Mouse (Mus musculus): Measurements from ENCODE around the gene Plekhf1. TPM values are rescaled to one million over a fixed set of nuclear protein-coding genes. Genes with fewer than 3 reads are reported as not detected.

Plekhf1 gene
- polyA plus RNA-seq, 1 experiment from 2014 or later = 0.37 TPM

- Histone ChIP-seq H3K9me3 (ENCODE audit: control insufficient read depth, low read length) (no peaks in the 10 kb centered on the region), H3K27ac (replicated peaks; ENCODE audit: low read depth, low read length) (no peak overlapping the region), H3K36me3 (ENCODE audit: control insufficient read depth, insufficient read depth, low read length) (0 out of 2 replicates have a peak, but pooled peaks cover 5% of the 10 kb centered on the region), H3K4me1 (ENCODE audit: control insufficient read depth, insufficient read depth, low read length) (peaks cover 13% of the 10 kb centered on the region; the same call in 1 of the 2 replicates), H3K9ac (replicated peaks; ENCODE audit: low read length) (no peak overlapping the region), H3K4me3 (replicated peaks; ENCODE audit: low read depth, low read length) (no peak overlapping the region), H3K27me3 (ENCODE audit: control insufficient read depth, insufficient read depth, low read length) (no peaks in the 10 kb centered on the region), H3K4me2 (ENCODE audit: low read length) (no peak overlapping the region)
- no peak for ATAC-seq (ENCODE audit: low FRiP score, low TSS enrichment)
- 81% methylated on average over 4 of the region's 4 CpGs for WGBS
- no peak for DNase-seq
Measured at GRCm38 (mm10) chr7:38187796-38188195, 40.0 kb downstream of the Plekhf1 start.

- Histone ChIP-seq H3K27ac (replicated peaks; ENCODE audit: low read depth, low read length) (no peak overlapping the region), H3K4me2 (ENCODE audit: low read length) (no peak overlapping the region), H3K27me3 (ENCODE audit: control insufficient read depth, insufficient read depth, low read length) (no peaks in the 10 kb centered on the region), H3K4me3 (replicated peaks; ENCODE audit: low read depth, low read length) (no peak overlapping the region), H3K36me3 (ENCODE audit: control insufficient read depth, insufficient read depth, low read length) (0 out of 2 replicates have a peak, but pooled peaks cover 5% of the 10 kb centered on the region), H3K4me1 (ENCODE audit: control insufficient read depth, insufficient read depth, low read length) (peaks cover 15% of the 10 kb centered on the region; the same call in 1 of the 2 replicates), H3K9me3 (ENCODE audit: control insufficient read depth, low read length) (no peaks in the 10 kb centered on the region), H3K9ac (replicated peaks; ENCODE audit: low read length) (no peak overlapping the region)
- no peak for DNase-seq
- ATAC-seq (ENCODE audit: low FRiP score, low TSS enrichment) = no peak
- 84% methylated on average over 4 of the region's 4 CpGs for WGBS
Measured at GRCm38 (mm10) chr7:38186861-38187260, 41.0 kb downstream of the Plekhf1 start.

DNA sequence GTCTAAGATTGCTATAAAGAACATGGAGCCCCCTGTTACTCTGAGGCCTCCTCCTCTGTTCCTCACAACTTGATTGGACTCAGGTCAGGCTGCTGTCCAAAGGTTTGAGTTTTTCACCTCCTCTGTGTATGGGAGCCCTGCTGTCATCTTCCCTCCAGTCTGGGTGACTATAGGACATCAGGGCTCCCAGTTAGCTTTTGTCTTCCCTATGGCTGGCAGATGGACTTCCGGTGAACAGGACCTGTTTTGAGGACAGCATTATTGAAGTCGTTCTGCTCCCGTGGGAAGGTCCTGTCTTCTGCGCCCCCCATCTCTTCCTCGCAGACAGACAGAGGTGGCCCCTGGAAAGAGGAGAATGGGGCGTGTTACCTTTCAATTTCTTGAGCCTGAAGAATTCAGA, 43.0 kb downstream of the Plekhf1 start:
- Histone ChIP-seq H3K9ac (replicated peaks; ENCODE audit: low read length) (peak overlapping the region; percentile 82), H3K36me3 (ENCODE audit: control insufficient read depth, insufficient read depth, low read length) (0 out of 2 replicates have a peak, but pooled peaks cover 2% of the 10 kb centered on the region), H3K4me1 (ENCODE audit: control insufficient read depth, insufficient read depth, low read length) (peaks cover 15% of the 10 kb centered on the region; the same call in 1 of the 2 replicates), H3K27me3 (ENCODE audit: control insufficient read depth, insufficient read depth, low read length) (no peaks in the 10 kb centered on the region), H3K4me3 (replicated peaks; ENCODE audit: low read depth, low read length) (no peak overlapping the region), H3K9me3 (ENCODE audit: control insufficient read depth, low read length) (no peaks in the 10 kb centered on the region), H3K4me2 (ENCODE audit: low read length) (no peak overlapping the region), H3K27ac (replicated peaks; ENCODE audit: low read depth, low read length) (no peak overlapping the region)
- DNase-seq (no peak), ATAC-seq (ENCODE audit: low FRiP score, low TSS enrichment) (no peak)
- 88% methylated on average over 6 of the region's 6 CpGs for WGBS

- Histone ChIP-seq H3K4me2 (ENCODE audit: low read length) (peak overlapping the region; percentile 83), H3K27ac (replicated peaks; ENCODE audit: low read depth, low read length) (peak overlapping the region; percentile 91), H3K4me3 (replicated peaks; ENCODE audit: low read depth, low read length) (peak overlapping the region; percentile 59), H3K9me3 (ENCODE audit: control insufficient read depth, low read length) (no peaks in the 10 kb centered on the region), H3K4me1 (ENCODE audit: control insufficient read depth, insufficient read depth, low read length) (peaks cover 15% of the 10 kb centered on the region; the same call in 1 of the 2 replicates), H3K9ac (replicated peaks; ENCODE audit: low read length) (peak overlapping the region; percentile 82), H3K27me3 (ENCODE audit: control insufficient read depth, insufficient read depth, low read length) (no peaks in the 10 kb centered on the region), H3K36me3 (ENCODE audit: control insufficient read depth, insufficient read depth, low read length) (no peaks in the 10 kb centered on the region)
- no peak for DNase-seq
- 0 out of 2 replicates have a peak, but pooled peaks have one; percentile 1 for ATAC-seq (ENCODE audit: low FRiP score, low TSS enrichment)
- WGBS = 76% methylated on average over 1 of the region's 1 CpGs
Measured at GRCm38 (mm10) chr7:38184418-38184745, 43.4 kb downstream of the Plekhf1 start.

- peak overlapping the region; percentile 59 for H3K4me3 ChIP-seq (replicated peaks; ENCODE audit: low read depth, low read length)
- H3K9me3 ChIP-seq (ENCODE audit: control insufficient read depth, low read length) = no peaks in the 10 kb centered on the region
- DNase-seq = peak; percentile 95
- peak overlapping the region; percentile 83 for H3K4me2 ChIP-seq (ENCODE audit: low read length)
- H3K36me3 ChIP-seq (ENCODE audit: control insufficient read depth, insufficient read depth, low read length) = no peaks in the 10 kb centered on the region
- peaks cover 15% of the 10 kb centered on the region; the same call in 1 of the 2 replicates for H3K4me1 ChIP-seq (ENCODE audit: control insufficient read depth, insufficient read depth, low read length)
- H3K9ac ChIP-seq (replicated peaks; ENCODE audit: low read length) = peak overlapping the region; percentile 82
- peak overlapping the region; percentile 91 for H3K27ac ChIP-seq (replicated peaks; ENCODE audit: low read depth, low read length)
- H3K27me3 ChIP-seq (ENCODE audit: control insufficient read depth, insufficient read depth, low read length) = no peaks in the 10 kb centered on the region
- 5% methylated on average over 36 of the region's 36 CpGs for WGBS
- peak; percentile 91 for ATAC-seq (ENCODE audit: low FRiP score, low TSS enrichment)
Measured at GRCm38 (mm10) chr7:38183709-38184417, 44.0 kb downstream of the Plekhf1 start.

DNA sequence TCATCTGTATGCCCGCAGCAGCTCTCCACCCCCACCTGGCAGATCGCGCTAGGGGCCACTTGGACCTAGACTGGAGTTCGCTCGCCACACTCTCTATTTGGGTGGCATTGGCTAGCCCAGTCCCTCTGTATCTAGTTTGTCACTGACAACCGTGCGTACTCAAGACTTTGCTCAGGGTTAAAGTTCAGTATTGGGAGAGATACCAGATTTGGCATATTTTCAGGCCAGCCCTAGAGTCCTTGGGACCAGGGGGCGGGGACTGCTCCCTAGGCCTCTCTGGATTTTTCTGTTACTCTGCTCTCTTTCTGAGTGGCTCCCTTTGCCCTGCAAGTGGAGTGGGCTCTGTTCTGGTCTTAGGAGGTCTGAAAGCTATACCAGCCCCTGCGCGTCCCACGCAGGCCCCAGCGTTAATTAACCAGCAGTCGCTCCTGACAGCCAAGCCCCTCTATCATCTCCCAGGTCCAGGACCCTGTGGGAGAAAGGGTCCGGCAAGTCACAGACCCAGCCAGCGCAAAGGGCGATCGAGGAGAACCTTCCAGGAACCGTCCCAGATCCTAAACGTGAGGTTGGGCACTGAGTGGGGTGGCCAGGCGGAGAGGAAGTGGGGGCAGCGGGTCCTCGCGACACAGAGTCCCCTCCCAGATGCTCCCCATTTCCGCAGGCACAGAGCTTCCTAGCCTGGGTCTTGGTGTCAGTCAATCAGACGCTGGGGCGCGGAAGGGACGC, 44.7 kb downstream of the Plekhf1 start, which contains the start of gene 1600014C10Rik:
Gene 1600014C10Rik (plus strand): TSS at position 256 of the 726 bp plus-strand sequence.
- H3K27me3 ChIP-seq (ENCODE audit: control insufficient read depth, insufficient read depth, low read length) = no peaks in the 10 kb centered on the region
- peak within 1 kb of the TSS; percentile 91 for H3K27ac ChIP-seq (replicated peaks; ENCODE audit: low read depth, low read length)
- peaks cover 15% of the 10 kb centered on the region; the same call in 1 of the 2 replicates for H3K4me1 ChIP-seq (ENCODE audit: control insufficient read depth, insufficient read depth, low read length)
- ATAC-seq (ENCODE audit: low FRiP score, low TSS enrichment) (peak; percentile 29), DNase-seq (peak; percentile 27)
- WGBS = 3% methylated on average over 28 of the region's 28 CpGs
- H3K4me3 ChIP-seq (replicated peaks; ENCODE audit: low read depth, low read length) = peak within 1 kb of the TSS; percentile 59
- H3K9ac ChIP-seq (replicated peaks; ENCODE audit: low read length) = peak within 1 kb of the TSS; percentile 82
- peak within 1 kb of the TSS; percentile 83 for H3K4me2 ChIP-seq (ENCODE audit: low read length)
- no peaks in the 10 kb centered on the region for H3K9me3 ChIP-seq (ENCODE audit: control insufficient read depth, low read length)
- H3K36me3 ChIP-seq (ENCODE audit: control insufficient read depth, insufficient read depth, low read length) = no peaks in the 10 kb centered on the region

GRCm38 (mm10) chr7:38182596-38182961, 45.2 kb downstream of the Plekhf1 start:
- DNase-seq (peak; percentile 88), ATAC-seq (ENCODE audit: low FRiP score, low TSS enrichment) (no peak)
- H3K36me3 ChIP-seq (ENCODE audit: control insufficient read depth, insufficient read depth, low read length) = no peaks in the 10 kb centered on the region
- H3K9ac ChIP-seq (replicated peaks; ENCODE audit: low read length) = no peak overlapping the region
- no peaks in the 10 kb centered on the region for H3K27me3 ChIP-seq (ENCODE audit: control insufficient read depth, insufficient read depth, low read length)
- H3K4me2 ChIP-seq (ENCODE audit: low read length) = peak overlapping the region; percentile 83
- H3K27ac ChIP-seq (replicated peaks; ENCODE audit: low read depth, low read length) = no peak overlapping the region
- under 1% methylated on average over 11 of the region's 11 CpGs for WGBS
- peaks cover 15% of the 10 kb centered on the region; the same call in 1 of the 2 replicates for H3K4me1 ChIP-seq (ENCODE audit: control insufficient read depth, insufficient read depth, low read length)
- H3K9me3 ChIP-seq (ENCODE audit: control insufficient read depth, low read length) = no peaks in the 10 kb centered on the region
- 0 out of 2 replicates have a peak overlapping the region, but pooled peaks have one; percentile 59 for H3K4me3 ChIP-seq (replicated peaks; ENCODE audit: low read depth, low read length)

- Histone ChIP-seq H3K4me1 (ENCODE audit: control insufficient read depth, insufficient read depth, low read length) (peaks cover 15% of the 10 kb centered on the region; the same call in 1 of the 2 replicates), H3K4me3 (replicated peaks; ENCODE audit: low read depth, low read length) (no peak overlapping the region), H3K9me3 (ENCODE audit: control insufficient read depth, low read length) (no peaks in the 10 kb centered on the region), H3K27me3 (ENCODE audit: control insufficient read depth, insufficient read depth, low read length) (no peaks in the 10 kb centered on the region), H3K9ac (replicated peaks; ENCODE audit: low read length) (no peak overlapping the region), H3K36me3 (ENCODE audit: control insufficient read depth, insufficient read depth, low read length) (no peaks in the 10 kb centered on the region), H3K27ac (replicated peaks; ENCODE audit: low read depth, low read length) (no peak overlapping the region), H3K4me2 (ENCODE audit: low read length) (no peak overlapping the region)
- DNase-seq (no peak), ATAC-seq (ENCODE audit: low FRiP score, low TSS enrichment) (no peak)
- 81% methylated on average over 2 of the region's 2 CpGs for WGBS
Measured at GRCm38 (mm10) chr7:38181366-38181765, 46.5 kb downstream of the Plekhf1 start.
